Mouse (Mus musculus) testis, adult 2 months (tissue): Measurements from ENCODE around the gene Elavl3.

Experiments used
- CTCF ChIP-seq: fragments of 200-500 bp; IDR thresholded peaks from 2 replicates; pipeline ENCODE4 v1.5.1; 2012; ENCODE audit warnings: low read depth, mild to moderate bottlenecking, inconsistent platforms, low read length, moderate library complexity; ENCODE audit not compliant: control insufficient read depth, insufficient read depth, insufficient replicate concordance
- POLR2A ChIP-seq: fragments of 200-500 bp; IDR thresholded peaks from 2 replicates; pipeline ENCODE4 v1.6.1; 2012; ENCODE audit warnings: low read depth, mild to moderate bottlenecking, inconsistent platforms, low read length, moderate library complexity; ENCODE audit not compliant: control insufficient read depth

DNA sequence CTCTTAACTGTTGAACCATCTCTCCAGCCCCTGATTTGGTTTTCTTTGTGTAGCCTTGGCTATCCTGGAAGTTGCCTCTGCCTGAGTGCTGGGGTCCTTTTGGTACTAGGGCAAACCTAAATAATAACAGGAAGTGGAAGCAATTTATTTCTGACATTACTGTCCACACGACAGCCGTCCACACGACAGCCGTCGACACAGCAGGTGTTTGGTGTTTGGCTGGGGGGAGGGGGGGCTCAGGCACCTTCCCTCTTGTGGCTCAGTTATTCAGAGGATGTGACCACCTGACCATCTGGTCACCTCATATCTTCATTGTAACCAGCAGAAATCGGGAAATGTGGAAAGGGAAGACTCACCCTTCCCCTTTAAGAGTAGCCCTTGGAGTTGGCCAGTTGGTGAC is 82.9 kb downstream of the Elavl3 start:
- TF ChIP-seq CTCF: no peak
- TF ChIP-seq POLR2A: no peak
